Mouse (Mus musculus): ENCODE data around the gene Serpinb9e.
"Not testable (repeated sequence)": the region's sequence is repeated elsewhere in the genome, so short reads cannot be mapped to it uniquely, and the experiment has no call there.

Gene Serpinb9e

GRCm38 (mm10) chr13:33249312-33249711, at the start of gene Serpinb9e:
Gene Serpinb9e, plus strand, starts transcription at chr13:33249612.
- not testable (repeated sequence) for DNase-seq (ENCODE audit: low spot score)

- no peak for DNase-seq (ENCODE audit: low spot score)
These were observed 49.7 kb upstream of the Serpinb9e start for GRCm38 (mm10) chr13:33199740-33200139.

GRCm38 (mm10) chr13:33308631-33309030, 59.2 kb downstream of the Serpinb9e start:
- not testable (repeated sequence) for DNase-seq (ENCODE audit: low spot score)
